Mouse (Mus musculus) testis, postnatal 10 days (tissue): ENCODE data around the gene H2-Oa.

Source experiments
- DNase-seq: peaks from one replicate; pipeline ENCODE4 v3.0.0; 2021; ENCODE audit warnings: low spot score

Gene H2-Oa

DNA sequence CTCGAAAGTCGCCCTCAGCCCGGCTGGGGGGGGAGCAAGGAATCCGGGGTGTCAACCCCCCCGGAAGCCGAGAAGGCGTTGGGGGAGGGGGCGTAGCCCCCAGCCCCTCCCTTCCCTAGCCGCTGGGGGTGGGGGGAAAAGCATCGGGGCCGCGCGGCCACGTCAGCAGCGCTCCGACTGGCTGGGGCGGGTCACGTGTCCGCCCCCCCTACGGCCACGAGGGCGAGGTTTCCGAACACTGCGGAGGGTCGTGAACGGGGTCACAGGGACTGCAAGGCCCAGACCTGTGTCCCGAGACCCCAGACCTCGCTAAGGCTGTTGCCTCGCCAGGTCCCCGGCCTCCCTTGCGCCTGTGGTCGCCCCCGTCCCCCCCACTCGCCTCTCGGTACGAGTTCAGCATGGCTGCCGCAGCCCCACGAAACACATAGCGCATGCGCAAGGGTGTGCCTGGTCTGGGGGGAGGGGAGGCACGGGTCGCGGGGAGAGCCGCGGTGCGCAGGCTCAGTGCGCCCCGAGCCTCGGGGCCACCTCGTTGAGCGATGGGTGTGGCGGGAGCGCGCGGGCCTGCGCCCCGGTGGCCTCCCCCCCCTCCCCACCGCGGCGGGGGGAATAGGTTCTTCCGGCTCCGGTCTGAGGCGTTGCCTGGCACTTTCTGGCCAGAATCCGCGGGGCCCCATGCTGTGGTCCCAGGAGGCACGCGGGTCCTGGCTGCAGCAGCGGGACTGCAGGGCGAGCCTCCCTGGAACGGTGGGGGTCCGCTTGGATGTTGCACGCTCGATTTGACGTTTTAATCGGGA lies 30.2 kb downstream of the H2-Oa start, which contains the start of gene Brd2:
Brd2 (minus strand) TSS at position 447 of the 797 bp plus-strand sequence.
- DNase-seq: peak; percentile 98

- DNase-seq: no peak
Observed at GRCm38 (mm10) chr17:34123111-34123510, 31.0 kb downstream of the H2-Oa start.

DNA sequence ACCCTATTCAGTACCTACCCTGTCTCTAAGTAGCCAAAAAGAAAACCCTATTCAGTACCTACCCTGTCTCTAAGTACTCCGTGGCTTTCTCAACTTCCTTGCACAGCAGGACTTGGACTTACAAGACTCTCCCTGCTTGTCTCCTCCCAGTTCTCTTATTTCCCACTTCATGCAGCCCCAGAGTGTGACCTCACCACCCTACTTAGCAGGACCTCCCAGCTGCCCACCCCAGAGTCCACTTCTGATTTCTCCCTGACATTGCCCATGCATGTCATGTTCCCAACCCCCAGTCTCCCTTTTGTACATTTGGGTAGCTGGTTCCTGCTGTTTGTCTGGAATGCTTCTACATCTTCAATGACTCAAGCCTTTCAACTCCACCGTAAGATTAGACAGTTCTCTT lies 31.4 kb downstream of the H2-Oa start:
- no peak for DNase-seq

- DNase-seq: no peak
Observed at GRCm38 (mm10) chr17:34124649-34125048, 32.5 kb downstream of the H2-Oa start.

DNA sequence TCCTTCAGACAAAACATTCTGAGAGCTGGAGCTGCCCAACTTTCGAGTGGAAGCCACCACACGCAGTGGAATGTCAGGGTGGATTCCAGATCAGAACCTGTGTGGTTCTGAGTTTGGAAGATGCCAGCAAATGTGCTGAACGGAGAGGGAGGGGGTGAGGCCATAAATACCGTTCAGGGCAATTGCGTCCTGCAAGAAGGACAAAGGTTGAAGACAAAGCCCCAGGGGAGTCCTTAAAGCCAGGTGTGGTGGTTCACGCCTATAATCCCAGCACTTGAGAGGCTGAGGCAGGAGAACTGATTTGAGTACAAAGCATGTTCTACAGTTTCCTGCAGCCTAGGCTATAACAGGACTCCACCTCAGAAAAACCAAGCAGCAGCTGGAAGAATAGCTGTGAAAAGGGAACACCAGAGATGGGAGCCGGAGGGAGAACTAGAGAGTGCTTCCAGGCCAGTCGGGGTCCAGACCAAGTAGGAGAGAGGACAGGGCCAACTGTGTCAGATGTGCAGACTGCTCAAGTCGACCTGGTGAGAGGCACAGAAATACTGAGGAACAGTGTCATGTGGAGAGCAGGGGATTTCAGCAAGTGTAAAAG lies 34.8 kb downstream of the H2-Oa start:
- DNase-seq: no peak

- peak; percentile 78 for DNase-seq
Observed at GRCm38 (mm10) chr17:34127475-34127874, 35.3 kb downstream of the H2-Oa start.

- DNase-seq: no peak
Observed at GRCm38 (mm10) chr17:34128264-34128937, 36.3 kb downstream of the H2-Oa start.

DNA sequence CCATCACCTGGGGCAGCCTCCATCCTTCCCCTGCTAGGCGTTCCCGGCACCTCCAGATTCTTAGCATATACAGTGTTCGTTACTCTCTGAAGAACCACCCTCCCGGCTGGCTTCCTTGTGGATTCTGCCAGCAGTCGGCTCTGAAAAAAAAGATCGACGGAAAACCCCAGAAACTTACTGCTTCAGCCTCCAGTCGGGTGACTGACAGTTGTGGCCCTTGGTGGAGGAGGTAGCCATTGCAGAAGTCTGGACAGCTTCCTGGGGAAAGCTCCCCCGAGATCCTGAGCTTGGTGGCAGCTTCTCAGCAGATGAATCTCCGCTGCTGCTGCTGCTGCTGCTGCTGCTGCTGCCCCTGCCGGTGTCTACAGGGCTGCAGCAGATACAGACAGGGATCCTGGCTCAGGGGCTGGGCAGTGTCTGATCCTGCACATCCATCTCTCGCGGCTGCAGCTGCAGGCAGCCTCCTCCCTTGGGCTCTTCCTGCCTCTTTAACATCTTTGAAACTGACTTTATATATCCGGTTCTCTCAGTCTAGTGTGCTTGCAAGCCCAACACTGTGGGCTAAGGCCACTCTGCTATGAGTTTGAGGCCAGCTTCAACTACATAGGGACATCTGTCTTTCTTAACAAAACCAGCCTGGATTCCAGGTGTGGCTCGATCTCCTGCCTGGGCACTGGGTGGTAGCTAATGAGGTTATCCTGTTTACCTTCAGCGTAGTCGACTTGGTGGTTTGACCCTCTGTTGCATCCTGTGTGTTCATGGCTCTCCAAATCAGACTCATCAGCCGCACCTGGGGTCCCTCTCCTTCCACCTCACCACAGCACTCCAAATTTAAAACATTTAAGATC lies 37.0 kb downstream of the H2-Oa start:
- no peak for DNase-seq

DNA sequence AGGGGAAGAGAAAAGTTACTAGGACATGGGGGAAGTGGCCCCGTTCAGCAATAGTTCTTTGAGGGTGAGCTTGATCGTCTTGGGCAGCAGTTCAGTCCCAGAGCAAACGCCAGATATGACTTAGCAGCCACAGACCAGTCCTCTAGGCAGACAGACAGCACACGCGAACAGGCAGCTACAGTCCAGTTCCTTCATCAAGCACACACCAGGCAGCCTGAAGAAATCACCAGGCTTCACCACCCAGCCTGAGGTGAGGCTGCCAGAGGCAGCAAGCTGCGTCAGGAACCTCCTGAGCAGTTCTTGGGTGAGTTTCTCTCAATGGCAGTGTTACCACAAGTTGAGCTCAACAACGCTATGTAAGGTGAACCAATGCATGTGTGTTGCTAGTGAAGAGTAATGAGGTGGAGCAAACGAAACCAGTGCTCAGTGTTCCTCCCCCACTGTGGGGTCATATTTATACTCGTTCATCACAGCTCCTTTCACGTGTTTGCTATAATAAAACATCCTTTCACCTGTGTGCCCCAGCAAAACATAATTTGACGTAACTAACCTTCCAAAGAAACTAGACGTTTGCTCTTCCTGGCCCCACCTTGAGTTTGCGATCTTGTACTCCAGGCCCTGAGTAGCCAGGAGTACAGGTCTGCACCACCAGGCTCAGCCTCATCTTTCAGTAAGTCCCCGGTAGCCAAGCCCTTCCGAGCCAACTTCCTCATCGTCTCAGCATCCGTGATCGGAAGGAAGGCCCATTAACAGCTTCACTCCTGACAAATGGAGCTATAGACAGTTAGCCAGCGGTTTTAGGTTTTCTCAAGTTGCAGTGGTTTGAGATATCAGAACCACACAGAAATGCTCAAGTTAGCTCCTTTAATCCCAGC lies 38.2 kb downstream of the H2-Oa start:
- DNase-seq: no peak

DNA sequence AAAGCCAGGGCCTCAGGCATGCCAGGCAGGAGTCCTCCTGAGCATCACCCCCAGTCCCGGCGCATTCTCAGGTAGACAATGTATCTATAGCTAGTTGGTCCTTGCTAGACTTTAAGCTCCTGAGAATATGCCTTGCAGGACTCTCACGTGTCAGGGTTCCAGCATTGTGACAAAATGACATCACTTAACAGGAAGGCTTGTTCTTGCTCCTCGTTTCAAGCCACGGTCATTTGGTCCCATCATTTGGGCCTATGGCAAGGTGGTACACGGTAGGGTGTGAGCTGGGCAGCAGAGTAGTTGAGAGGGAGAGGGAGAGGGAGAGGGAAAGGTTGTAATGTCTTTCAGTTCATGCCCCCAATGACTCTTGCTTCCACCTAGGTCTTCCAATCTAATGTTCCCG lies 39.8 kb downstream of the H2-Oa start:
- no peak for DNase-seq

DNA sequence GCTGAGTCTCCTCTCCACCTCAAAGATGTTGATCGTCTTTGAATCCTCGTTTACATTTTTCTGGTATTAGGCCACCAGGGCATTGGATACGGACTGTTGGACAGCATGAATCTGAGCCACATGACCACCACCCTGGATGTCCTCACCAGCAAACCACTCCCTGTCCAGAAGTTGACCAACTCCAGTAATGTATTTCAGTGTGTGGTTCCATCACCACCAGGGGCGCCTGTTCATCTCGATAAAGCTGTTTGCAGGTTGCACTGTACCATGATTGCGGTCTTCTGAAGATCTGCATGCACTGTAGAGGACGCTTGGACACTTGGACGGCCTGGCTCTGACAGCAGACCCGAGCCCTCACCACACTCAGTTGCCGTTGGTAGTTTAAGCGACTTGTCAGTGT lies 41.1 kb downstream of the H2-Oa start:
- DNase-seq: peak; percentile 57

DNA sequence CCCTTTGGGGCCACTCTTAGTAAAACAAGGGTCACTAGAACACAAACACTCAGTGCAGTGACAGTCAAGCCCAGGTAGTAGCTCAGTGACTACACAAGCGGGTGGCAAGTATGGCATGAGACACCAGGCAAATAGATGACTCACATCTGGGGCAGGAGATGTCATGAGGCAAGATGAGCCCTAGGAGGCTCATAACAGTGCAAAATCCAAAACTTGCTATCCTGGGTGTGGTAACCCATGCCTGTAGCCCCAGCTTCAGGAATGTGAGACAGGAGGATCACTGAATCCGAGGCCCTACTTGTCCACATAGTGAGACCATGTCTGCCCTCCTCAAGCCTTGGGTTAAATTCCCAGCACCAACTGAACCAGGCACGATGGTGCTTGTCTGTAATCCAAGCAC lies 42.3 kb downstream of the H2-Oa start:
- DNase-seq: peak; percentile 31

DNA sequence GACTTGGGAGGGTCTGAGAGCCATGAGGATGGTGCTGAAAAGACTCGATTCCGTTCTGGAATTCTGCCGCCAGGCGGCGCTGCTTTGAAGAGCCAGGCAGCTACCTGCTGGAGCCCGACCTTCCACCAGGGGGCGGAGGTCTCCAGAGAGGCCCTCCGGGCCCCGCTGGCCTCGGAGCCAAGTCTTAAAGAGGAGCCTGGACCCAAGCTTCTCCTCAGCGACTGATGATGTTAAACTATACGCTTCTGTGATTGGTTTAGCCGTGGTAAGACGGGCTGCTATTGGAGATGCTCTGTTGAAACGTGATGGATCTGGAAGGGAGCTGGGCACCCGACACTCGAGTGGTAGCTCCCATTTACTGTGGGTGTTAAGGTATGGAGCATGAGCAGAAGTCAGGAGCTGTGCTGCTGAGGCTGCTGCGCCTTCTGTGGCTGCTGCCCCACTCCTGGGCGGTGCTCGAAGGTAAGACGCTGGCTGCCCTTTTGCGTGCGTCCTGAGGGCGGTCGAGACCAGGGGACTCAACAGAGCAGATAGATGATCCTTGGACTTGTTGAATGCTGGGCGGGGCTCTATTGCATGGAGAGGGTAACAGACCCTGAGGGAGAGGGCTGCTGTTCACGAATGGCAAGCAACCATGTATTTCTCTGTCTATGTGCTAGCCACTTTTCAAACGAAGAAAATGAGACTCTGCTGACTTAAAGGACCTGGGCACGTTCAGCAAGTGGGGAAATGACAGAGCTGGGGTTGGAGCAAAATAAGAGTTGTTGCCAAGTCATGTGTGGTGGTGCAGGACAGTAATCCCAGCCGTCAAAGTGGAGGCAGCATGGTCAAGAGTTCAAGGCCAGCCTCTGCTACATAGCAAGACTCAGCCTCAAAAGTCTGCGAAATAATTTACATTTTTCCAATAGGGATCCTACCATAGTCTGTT lies 43.4 kb downstream of the H2-Oa start:
- peak; percentile 99 for DNase-seq

DNA sequence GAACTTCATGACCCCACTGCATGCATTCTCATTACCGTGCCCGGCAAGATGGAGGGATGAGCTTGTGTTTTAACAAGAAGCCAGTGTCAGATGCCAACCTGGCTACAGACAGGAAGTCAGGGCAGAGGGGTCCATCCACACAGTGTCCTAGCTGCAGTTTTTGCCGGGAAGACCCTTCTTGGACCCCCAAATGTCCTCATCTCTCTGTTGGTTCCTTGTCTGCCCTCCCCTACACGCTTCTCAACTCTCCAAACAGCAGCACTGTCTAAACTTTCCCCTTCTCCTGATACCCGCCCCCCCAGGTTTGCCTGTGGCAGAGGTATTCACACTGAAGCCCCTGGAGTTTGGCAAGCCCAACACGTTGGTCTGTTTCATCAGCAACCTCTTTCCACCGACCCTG lies 45.5 kb downstream of the H2-Oa start:
- DNase-seq: no peak

- no peak for DNase-seq
Observed at GRCm38 (mm10) chr17:34138655-34139054, 46.5 kb downstream of the H2-Oa start.

DNA sequence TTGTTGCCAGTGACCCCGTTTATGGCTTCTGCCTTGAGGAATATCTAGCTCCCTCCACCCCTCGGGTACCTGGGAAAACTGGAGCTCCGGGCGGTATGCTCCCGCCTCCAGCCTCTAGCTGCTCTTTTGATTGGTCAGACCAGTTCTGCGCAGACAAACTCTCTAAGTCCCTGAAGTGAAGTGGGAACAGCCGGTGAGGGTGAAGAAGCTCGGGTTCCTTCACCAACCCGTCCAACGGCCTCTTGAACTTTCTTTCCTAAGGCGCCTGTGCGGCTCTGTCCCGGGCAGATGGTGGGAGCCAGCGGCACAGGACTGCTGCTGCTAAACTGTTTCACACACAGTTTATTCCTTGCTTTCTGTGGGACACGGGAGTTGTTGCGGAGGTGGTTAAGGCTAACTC lies 47.3 kb downstream of the H2-Oa start:
- DNase-seq: no peak

DNA sequence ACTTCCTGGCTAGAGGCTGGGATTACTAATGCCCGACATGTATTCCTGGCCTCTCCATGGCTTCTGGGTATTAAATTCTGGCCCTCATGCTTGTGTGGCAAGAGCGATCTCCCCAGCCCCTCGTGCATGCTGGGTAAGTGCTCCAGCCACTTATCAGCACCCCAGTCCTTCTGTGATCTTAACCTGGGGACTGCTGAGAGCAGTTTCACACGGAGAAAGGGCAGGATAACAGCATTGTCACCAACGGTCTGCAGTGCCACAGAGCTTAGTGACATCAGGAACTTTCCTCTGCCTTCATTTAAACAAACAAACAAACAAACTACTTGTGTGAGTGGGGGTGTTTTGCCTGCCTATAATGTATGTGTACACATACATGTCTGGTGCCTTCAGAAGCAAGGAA lies 48.1 kb downstream of the H2-Oa start:
- no peak for DNase-seq

GRCm38 (mm10) chr17:34141448-34141847 lies 49.3 kb downstream of the H2-Oa start:
- no peak for DNase-seq

- no peak for DNase-seq
Observed at GRCm38 (mm10) chr17:34142456-34143010, 50.4 kb downstream of the H2-Oa start.

DNA sequence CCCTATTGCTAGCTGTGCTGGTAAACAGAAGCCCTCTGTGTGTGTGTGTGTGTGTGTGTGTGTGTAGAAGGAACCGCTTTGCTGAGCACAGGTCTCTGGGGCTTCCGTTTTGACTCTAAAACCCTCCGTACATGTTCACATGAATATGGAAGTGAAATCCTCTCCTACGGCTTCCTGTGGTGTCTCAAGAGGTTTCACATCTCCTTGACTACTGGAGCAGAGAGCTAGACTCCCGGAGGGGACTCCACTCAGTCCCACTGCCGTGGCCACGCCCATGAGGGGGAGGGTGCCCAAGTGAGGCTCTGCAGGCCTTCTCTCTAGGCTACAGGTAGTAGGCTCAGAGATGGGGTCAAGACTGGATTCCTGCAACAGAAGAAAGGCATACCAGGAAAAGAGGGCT lies 50.9 kb downstream of the H2-Oa start, which contains the start of gene H2-DMb2:
H2-DMb2 (plus strand) TSS at position 275 of the 400 bp plus-strand sequence.
- no peak for DNase-seq
